Mouse (Mus musculus) T-helper 2 cell (primary cell): ENCODE data around the gene St6galnac6.

Experiments used
- in situ Hi-C: fragments of 300-600 bp; cut with MboI, MseI; formaldehyde crosslinking; loops from one replicate; pipeline ENCODE4 v1.15.1; 2025; ENCODE audit warnings: high pct_unique_total_duplicates

Gene St6galnac6

GRCm38 (mm10) chr2:32599409-32599808, at the start of gene St6galnac6:
Gene St6galnac6 (plus strand): TSS chr2:32599709.
- in situ Hi-C loops, result no loop called here

GRCm38 (mm10) chr2:32549764-32550163, 49.7 kb upstream of the St6galnac6 start:
- in situ Hi-C loops, result loop anchor here (10.0 kb wide), 1 partner anchor 465 kb away; the partner anchor contains the start of gene Fam78a

- in situ Hi-C loops, result no loop called here
These were observed 48.3 kb upstream of the St6galnac6 start for GRCm38 (mm10) chr2:32551236-32551635.

GRCm38 (mm10) chr2:32553592-32554148, 45.8 kb upstream of the St6galnac6 start:
- in situ Hi-C loops, result no loop called here

- in situ Hi-C loops, result no loop called here
These were observed 44.0 kb upstream of the St6galnac6 start for GRCm38 (mm10) chr2:32555484-32555883.

- in situ Hi-C loops, result no loop called here
These were observed 43.5 kb upstream of the St6galnac6 start for GRCm38 (mm10) chr2:32556019-32556418.

GRCm38 (mm10) chr2:32559570-32559969, 39.9 kb upstream of the St6galnac6 start:
- in situ Hi-C loops, result no loop called here

- in situ Hi-C loops, result no loop called here
These were observed 32.9 kb upstream of the St6galnac6 start for GRCm38 (mm10) chr2:32566536-32567063.

GRCm38 (mm10) chr2:32568149-32568548, 31.4 kb upstream of the St6galnac6 start:
- in situ Hi-C loops, result no loop called here

- in situ Hi-C loops, result no loop called here
These were observed 30.6 kb upstream of the St6galnac6 start for GRCm38 (mm10) chr2:32568941-32569340.

- in situ Hi-C loops, result no loop called here
These were observed 28.6 kb upstream of the St6galnac6 start, which contains the start of gene Dpm2 for GRCm38 (mm10) chr2:32570698-32571494. Gene Dpm2 (plus strand): TSS chr2:32570858.

GRCm38 (mm10) chr2:32572196-32572595, 27.3 kb upstream of the St6galnac6 start:
- in situ Hi-C loops, result no loop called here

GRCm38 (mm10) chr2:32574497-32574896, 25.0 kb upstream of the St6galnac6 start, which contains the start of gene Pip5kl1:
Gene Pip5kl1 (plus strand): TSS chr2:32574797.
- in situ Hi-C loops, result no loop called here

GRCm38 (mm10) chr2:32574901-32575585, 24.5 kb upstream of the St6galnac6 start:
- in situ Hi-C loops, result no loop called here

- in situ Hi-C loops, result no loop called here
These were observed 23.8 kb upstream of the St6galnac6 start, which contains the start of gene 9430097D07Rik for GRCm38 (mm10) chr2:32575586-32576160. Gene 9430097D07Rik (minus strand): TSS chr2:32575684.

- in situ Hi-C loops, result no loop called here
These were observed 23.0 kb upstream of the St6galnac6 start for GRCm38 (mm10) chr2:32576532-32576931.

- in situ Hi-C loops, result no loop called here
These were observed 21.1 kb upstream of the St6galnac6 start for GRCm38 (mm10) chr2:32578146-32579046.

- in situ Hi-C loops, result no loop called here
These were observed 17.9 kb upstream of the St6galnac6 start for GRCm38 (mm10) chr2:32581450-32582095.

- in situ Hi-C loops, result no loop called here
These were observed 16.4 kb upstream of the St6galnac6 start for GRCm38 (mm10) chr2:32582830-32583799.
